Mouse (Mus musculus) neural tube, embryonic 11.5 days (tissue): ENCODE results near the gene 1700012A03Rik. TPM values are rescaled to one million over a fixed set of nuclear protein-coding genes. Genes with fewer than 3 reads are reported as not detected.

ENCODE experiments used
- ATAC-seq: fragments of 200-750 bp; cut with Nextera tagmentation; 2 replicates; pipeline ENCODE4 v1.8.0; 2017; ENCODE audit warnings: moderate number of reproducible peaks, mild to moderate bottlenecking, moderate TSS enrichment, moderate library complexity; ENCODE audit not compliant: insufficient read depth, low FRiP score, low TSS enrichment
- DNase-seq: peaks from one replicate; pipeline ENCODE4 v3.0.0-alpha.2; 2015; ENCODE audit warnings: low spot score
- H3K27ac ChIP-seq: fragments of 300-500 bp; sonication (generic); 2 replicates; pipeline ENCODE4 v1.5.1; 2014; ENCODE audit warnings: low read depth, mild to moderate bottlenecking, low read length
- H3K27me3 ChIP-seq: fragments of 300-500 bp; sonication (generic); 2 replicates; pipeline ENCODE4 v1.6.1; 2014; ENCODE audit warnings: mild to moderate bottlenecking, low read length, mixed read lengths; ENCODE audit not compliant: control insufficient read depth, insufficient read depth
- H3K36me3 ChIP-seq: fragments of 300-500 bp; sonication (generic); 2 replicates; pipeline ENCODE4 v1.6.1; 2014; ENCODE audit warnings: mild to moderate bottlenecking, low read length, moderate library complexity, mixed read lengths; ENCODE audit not compliant: control insufficient read depth, insufficient read depth
- H3K4me1 ChIP-seq: fragments of 300-500 bp; sonication (generic); 2 replicates; pipeline ENCODE4 v1.6.1; 2014; ENCODE audit warnings: low read length, mixed read lengths; ENCODE audit not compliant: control insufficient read depth, insufficient read depth
- H3K4me2 ChIP-seq: fragments of 300-500 bp; sonication (generic); 2 replicates; pipeline ENCODE4 v1.6.1; 2014; ENCODE audit warnings: low read depth, mild to moderate bottlenecking, moderate library complexity
- H3K4me3 ChIP-seq: fragments of 300-500 bp; sonication (generic); 2 replicates; pipeline ENCODE4 v1.5.1; 2014; ENCODE audit warnings: low read depth, low read length
- H3K9ac ChIP-seq: fragments of 300-500 bp; sonication (generic); 2 replicates; pipeline ENCODE4 v1.6.1; 2014; ENCODE audit warnings: mild to moderate bottlenecking, low read length
- H3K9me3 ChIP-seq: fragments of 300-500 bp; sonication (generic); 2 replicates; pipeline ENCODE4 v1.6.1; 2016; ENCODE audit warnings: low read length; ENCODE audit not compliant: control insufficient read depth
- WGBS: fragments of 180-500 bp; shearing (Covaris S2); extraction: QIAGEN DNeasy Blood & Tissue Kit; methylation state at CpG from one replicate; pipeline ENCODE4 v1.1.7; 2014; 5-methylcytosine and 5-hydroxymethylcytosine counted together
- polyA plus RNA-seq: library from polyadenylated mRNA; unstranded; fragments of >200 nt; fragmentation: Nextera tagmentation; extraction: Ambion mirVana; gene quantifications from 2 replicates; pipeline ENCODE4 v1.2.1, GENCODE M21; 2014

1700012A03Rik gene
- not detected in 2 replicates for polyA plus RNA-seq

DNA sequence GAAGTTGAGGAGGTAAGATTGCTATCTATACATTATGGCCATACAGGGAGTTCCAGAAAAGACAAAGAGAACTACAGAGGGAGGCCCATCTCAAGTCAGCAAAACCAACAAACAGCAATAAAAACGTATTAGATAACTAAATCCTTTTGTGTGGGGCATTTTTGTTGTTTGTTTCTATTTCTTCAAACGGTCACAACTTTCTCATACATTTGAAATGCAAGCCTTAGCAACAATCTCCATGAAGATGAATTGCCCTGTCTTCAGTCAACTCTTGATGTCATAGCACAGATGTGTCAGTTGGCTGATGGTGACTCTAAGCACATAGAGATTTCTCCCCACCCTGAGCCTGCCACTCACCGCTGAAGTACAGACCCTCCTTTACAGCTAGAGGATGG, at the start of gene 1700012A03Rik:
1700012A03Rik (plus strand) TSS at position 296 of the 395 bp plus-strand sequence.
- ATAC-seq = no peak
- no peaks in the 10 kb centered on the region for H3K9me3 ChIP-seq
- no peak within 1 kb of the TSS for H3K4me3 ChIP-seq
- no peak within 1 kb of the TSS for H3K27ac ChIP-seq
- no peak within 1 kb of the TSS for H3K4me2 ChIP-seq
- 69% methylated on average over 3 of the region's 3 CpGs for WGBS
- no peaks in the 10 kb centered on the region for H3K27me3 ChIP-seq
- H3K36me3 ChIP-seq = no peaks in the 10 kb centered on the region
- DNase-seq = no peak
- no peaks in the 10 kb centered on the region for H3K4me1 ChIP-seq
- no peak within 1 kb of the TSS for H3K9ac ChIP-seq

DNA sequence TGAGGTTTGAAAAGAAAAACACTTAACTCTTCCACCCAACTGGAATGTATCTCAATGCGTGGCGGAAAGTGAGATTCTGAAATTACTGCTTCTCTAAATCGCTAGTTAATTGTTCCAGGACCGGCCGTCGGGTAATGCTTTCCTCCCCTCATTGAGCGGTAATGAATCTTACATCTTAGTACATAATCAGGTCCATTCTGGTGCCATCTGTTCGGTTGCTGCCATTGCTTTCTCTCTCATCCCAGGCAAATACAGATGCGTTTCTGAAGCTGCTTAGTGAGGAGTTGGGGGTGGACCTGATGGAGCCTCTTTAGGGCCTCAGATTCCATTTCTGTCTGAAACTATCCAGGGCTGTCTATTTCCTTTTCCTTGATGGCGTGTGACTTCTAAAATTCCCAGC, 45.8 kb upstream of the 1700012A03Rik start:
- ATAC-seq = no peak
- DNase-seq = no peak
- Histone ChIP-seq H3K4me1 (no peaks in the 10 kb centered on the region), H3K9ac (no peak overlapping the region), H3K4me3 (no peak overlapping the region), H3K27me3 (no peaks in the 10 kb centered on the region), H3K4me2 (no peak overlapping the region), H3K27ac (no peak overlapping the region), H3K9me3 (no peaks in the 10 kb centered on the region), H3K36me3 (no peaks in the 10 kb centered on the region)
- WGBS = 81% methylated on average over 10 of the region's 10 CpGs

DNA sequence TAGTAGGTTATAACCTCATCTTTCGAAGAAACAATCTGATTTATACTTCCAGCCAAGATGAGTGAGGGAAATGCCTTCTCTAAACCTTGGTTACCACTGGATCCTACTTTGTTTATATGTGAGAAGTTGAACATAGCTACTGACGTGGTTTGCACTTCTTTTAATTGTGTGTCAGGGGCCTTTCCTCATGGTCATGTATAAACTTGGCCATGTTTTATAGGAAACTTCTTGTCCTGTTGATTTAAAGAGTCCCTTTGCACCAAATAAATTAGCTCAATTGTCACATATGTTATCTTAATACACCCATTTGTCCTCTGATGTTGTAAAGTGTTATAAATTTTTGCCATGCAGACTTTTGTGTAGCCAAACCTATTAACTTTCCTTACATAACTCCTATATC, 44.1 kb upstream of the 1700012A03Rik start:
- WGBS = 84% methylated on average over 2 of the region's 2 CpGs
- no peak overlapping the region for H3K4me3 ChIP-seq
- H3K27ac ChIP-seq = no peak overlapping the region

DNA sequence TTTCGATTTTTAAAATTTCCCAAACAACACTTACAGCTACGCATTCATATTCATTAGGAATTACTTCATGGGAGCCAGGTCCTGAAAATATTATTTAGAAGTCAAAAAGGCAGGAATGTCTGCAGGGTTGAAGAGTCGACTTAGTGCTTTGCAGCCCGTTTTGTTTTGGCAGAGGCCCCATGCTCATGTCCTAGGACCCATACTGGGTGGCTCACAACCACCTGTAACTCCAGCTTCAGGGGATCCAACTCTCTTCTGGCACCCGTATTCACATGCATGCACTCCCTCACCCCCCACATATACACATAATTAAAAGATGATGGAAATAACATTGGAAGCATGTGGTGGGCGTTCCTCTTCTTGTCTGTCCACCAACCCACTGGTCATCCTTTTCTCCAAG, 43.7 kb upstream of the 1700012A03Rik start:
- WGBS = 89% methylated on average over 6 of the region's 6 CpGs
- Histone ChIP-seq H3K27me3 (no peaks in the 10 kb centered on the region), H3K9ac (no peak overlapping the region), H3K27ac (no peak overlapping the region), H3K4me3 (no peak overlapping the region), H3K4me1 (no peaks in the 10 kb centered on the region), H3K4me2 (no peak overlapping the region), H3K9me3 (no peaks in the 10 kb centered on the region), H3K36me3 (no peaks in the 10 kb centered on the region)
- ATAC-seq = no peak
- DNase-seq = no peak

More for the DNA sequence above, 44.1 kb upstream of the 1700012A03Rik start:
- Histone ChIP-seq H3K9ac (no peak overlapping the region), H3K4me1 (no peaks in the 10 kb centered on the region), H3K9me3 (no peaks in the 10 kb centered on the region), H3K27me3 (no peaks in the 10 kb centered on the region), H3K4me2 (no peak overlapping the region), H3K36me3 (no peaks in the 10 kb centered on the region)
- DNase-seq (no peak), ATAC-seq (no peak)

DNA sequence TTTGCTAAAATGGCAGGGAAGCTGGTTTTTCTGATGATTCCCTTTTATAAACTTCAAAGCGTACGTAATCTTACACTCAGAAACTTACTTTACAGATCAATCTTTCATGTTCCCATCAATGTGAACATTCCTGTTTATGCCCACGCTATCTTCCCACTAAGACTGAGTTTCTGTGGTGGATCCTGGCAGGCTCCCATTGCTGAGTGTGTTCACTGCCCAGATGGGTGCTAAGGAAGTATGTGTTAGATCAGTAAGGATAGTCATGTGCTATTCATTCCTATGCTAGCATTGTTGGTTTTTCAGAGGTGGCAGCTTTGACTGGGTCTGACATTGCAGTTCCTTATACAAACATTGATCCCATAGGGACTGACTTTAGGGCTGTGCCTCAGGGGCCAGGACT, 42.7 kb upstream of the 1700012A03Rik start:
- Histone ChIP-seq H3K9ac (no peak overlapping the region), H3K4me2 (no peak overlapping the region), H3K27ac (no peak overlapping the region), H3K4me3 (no peak overlapping the region), H3K27me3 (no peaks in the 10 kb centered on the region), H3K9me3 (no peaks in the 10 kb centered on the region), H3K36me3 (no peaks in the 10 kb centered on the region), H3K4me1 (no peaks in the 10 kb centered on the region)
- ATAC-seq (no peak), DNase-seq (no peak)
- WGBS = 93% methylated on average over 3 of the region's 3 CpGs

DNA sequence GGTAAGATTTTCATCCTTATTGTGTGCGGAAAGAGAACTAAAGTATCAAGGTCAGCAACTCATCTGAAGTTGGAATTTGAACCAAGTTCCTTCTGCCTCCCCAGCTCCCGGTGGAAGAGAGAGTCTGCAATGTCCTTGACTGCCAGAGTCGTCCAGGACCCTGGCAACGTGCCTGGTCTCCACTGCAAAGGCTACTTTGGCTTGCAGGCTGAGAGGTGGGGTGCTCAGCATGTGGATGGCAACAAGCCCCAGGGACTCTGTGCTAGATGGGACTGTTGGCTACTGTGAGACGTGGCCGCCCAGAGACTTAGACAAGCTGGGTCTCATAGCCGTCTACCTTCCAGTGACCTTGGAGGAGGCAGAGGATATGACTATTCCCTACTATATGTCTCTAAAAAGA, 33.2 kb upstream of the 1700012A03Rik start:
- Histone ChIP-seq H3K4me3 (no peak overlapping the region), H3K9ac (no peak overlapping the region), H3K4me2 (no peak overlapping the region), H3K4me1 (no peaks in the 10 kb centered on the region), H3K27me3 (no peaks in the 10 kb centered on the region), H3K27ac (no peak overlapping the region), H3K9me3 (no peaks in the 10 kb centered on the region), H3K36me3 (no peaks in the 10 kb centered on the region)
- ATAC-seq (no peak), DNase-seq (no peak)
- 87% methylated on average over 7 of the region's 7 CpGs for WGBS

DNA sequence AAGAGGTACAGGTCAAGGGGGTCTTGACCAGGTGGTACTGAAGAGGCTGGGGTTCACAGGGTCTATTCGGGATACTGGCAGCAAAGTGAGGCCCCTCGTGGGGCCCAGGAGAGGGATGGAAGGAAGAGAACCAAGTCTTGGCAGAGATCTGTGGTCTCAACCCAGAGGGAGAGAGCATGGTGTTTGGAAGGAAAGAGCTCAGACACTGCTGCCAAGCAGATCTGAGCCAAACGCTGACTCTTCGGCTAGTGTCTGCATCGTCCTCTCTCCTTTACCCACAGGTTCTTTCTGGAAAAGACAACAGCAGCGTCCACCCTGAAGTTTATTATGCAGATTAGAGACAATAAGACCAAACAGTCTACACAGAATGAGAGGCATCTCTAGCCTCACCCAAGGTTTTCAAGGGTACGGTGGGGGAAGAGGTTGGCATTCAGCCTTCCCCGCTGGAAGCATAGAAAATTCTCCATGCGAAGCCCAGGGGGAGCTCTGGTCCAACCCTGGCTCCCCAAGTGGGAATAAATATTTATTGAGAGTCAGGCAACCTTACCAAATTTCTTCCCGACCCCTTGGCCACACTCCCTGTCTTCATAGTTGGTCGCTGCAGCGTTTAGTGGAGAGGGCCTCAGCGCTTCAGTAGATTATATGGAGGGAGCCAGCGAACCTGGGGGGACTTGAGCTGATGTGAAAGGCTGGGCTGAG, 32.5 kb upstream of the 1700012A03Rik start:
- DNase-seq (no peak), ATAC-seq (no peak)
- Histone ChIP-seq H3K4me3 (no peak overlapping the region), H3K4me1 (no peaks in the 10 kb centered on the region), H3K4me2 (no peak overlapping the region), H3K36me3 (no peaks in the 10 kb centered on the region), H3K27ac (no peak overlapping the region), H3K9ac (no peak overlapping the region), H3K9me3 (no peaks in the 10 kb centered on the region), H3K27me3 (no peaks in the 10 kb centered on the region)
- 85% methylated on average over 14 of the region's 14 CpGs for WGBS

DNA sequence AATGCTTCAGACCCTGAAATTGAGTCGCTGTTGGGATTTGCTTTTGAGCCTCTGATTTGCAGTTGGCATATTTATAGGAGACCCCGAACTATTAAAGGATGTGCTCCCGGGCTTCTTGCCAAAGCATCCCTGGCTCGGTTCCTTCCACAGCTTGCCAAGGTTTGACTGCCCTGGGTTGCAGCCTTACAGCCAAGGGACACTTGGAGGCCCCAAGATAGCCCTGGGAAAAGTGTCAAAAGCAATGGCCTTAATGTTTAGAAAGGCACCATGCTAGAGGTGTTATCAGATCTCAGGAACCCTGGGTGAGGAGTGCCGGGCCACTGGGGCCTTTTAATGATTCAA, 32.0 kb upstream of the 1700012A03Rik start:
- Histone ChIP-seq H3K27ac (no peak overlapping the region), H3K9ac (no peak overlapping the region), H3K36me3 (no peaks in the 10 kb centered on the region), H3K4me2 (no peak overlapping the region), H3K27me3 (no peaks in the 10 kb centered on the region), H3K4me1 (no peaks in the 10 kb centered on the region), H3K9me3 (no peaks in the 10 kb centered on the region), H3K4me3 (no peak overlapping the region)
- ATAC-seq (no peak), DNase-seq (no peak)
- 78% methylated on average over 5 of the region's 5 CpGs for WGBS

DNA sequence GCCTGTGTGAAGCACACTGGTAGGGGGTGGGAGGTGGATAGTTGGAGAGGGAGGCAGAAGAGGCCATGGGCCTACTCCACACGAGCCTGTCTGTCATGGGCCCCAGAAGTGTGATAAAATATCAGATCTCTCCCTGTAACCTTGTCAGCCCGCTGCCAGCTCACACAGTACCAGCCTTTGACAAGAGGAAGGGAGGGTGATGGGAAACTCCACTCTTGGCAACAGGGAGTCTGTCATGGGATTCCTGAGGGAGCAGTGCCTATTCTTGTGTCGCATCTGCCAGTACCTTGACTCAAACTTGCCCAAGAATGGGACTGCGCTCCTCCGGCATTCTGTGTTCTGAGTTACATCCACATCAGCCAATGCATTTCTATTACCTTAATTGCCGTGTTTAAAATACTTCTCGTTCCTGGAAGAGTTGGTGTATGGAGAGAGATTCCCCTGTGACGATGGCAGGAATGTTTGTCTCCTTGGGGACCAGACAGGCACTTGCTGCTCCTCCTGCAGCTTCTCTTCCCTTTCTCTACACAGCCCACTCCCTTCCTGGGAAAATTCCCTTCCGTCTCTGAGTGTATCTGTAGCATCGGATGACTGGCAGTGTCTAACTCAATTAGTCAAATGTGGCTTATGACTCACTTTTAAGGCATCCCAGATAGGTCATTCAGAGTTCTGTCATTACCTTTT, 28.1 kb upstream of the 1700012A03Rik start:
- H3K36me3 ChIP-seq = no peaks in the 10 kb centered on the region
- no peaks in the 10 kb centered on the region for H3K27me3 ChIP-seq
- ATAC-seq (no peak), DNase-seq (no peak)
- whole genome bisulfite sequencing = 89% methylated on average over 10 of the region's 10 CpGs
- H3K27ac ChIP-seq = no peak overlapping the region
- no peaks in the 10 kb centered on the region for H3K4me1 ChIP-seq
- no peak overlapping the region for H3K9ac ChIP-seq
- H3K9me3 ChIP-seq = no peaks in the 10 kb centered on the region
- H3K4me3 ChIP-seq = no peak overlapping the region
- no peak overlapping the region for H3K4me2 ChIP-seq
